Mouse (Mus musculus) left cerebral cortex, adult 8-10 months (tissue): ENCODE measurements around the gene Snx7. TPM values are rescaled to one million over a fixed set of nuclear protein-coding genes. Genes with fewer than 3 reads are reported as not detected.

Source experiments
- DNase-seq, 2 experiments: peaks; one replicate each; pipeline ENCODE4 v3.0.0; 2022; ENCODE audit warnings: low spot score in 2 of 2
- total RNA-seq, 4 experiments: library from RNA; stranded (reverse); gene quantifications; 2 replicates each; pipeline ENCODE4 v1.2.4; 2022

Gene Snx7
- 10 to 100 TPM; 20.5 to 23.0 (median 21.5) TPM for total RNA-seq

DNA sequence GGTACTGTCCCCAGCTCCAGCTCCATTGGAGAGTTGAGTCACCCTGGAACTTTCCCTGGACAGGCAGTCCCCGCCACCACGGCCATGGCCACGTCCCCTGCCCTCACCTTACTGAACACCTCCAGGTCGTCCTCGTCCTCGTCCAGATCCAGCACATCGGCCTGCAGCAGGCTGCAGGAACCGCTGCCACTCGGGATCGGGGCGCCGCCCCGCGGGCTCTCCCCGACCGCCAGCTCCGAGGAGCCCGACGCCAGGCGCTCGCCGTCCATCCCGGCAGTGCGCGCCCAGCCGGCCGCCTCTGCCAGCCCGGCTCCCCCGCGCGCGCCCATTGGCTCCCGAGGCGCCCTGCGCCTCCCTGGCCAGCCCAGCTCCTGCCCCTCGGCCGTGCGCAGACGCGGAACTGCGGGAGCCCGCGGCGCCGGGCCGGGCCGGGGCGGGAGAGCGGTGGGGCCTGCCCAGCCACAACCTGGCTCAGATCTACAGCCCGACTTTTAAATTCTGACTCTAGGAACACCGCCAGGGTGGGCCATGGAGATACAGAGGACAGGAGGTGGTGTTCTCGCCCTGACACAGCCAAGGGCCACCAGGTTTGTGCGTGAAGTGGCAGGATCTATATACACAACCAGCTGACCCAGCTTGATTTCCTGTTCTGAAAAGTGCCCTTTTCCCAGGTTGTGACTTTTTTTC, at the start of gene Snx7:
TSS of gene Snx7 (minus strand) at position 300 of the 687 bp plus-strand sequence.
- DNase-seq = peak; percentile 61 to 84

DNA sequence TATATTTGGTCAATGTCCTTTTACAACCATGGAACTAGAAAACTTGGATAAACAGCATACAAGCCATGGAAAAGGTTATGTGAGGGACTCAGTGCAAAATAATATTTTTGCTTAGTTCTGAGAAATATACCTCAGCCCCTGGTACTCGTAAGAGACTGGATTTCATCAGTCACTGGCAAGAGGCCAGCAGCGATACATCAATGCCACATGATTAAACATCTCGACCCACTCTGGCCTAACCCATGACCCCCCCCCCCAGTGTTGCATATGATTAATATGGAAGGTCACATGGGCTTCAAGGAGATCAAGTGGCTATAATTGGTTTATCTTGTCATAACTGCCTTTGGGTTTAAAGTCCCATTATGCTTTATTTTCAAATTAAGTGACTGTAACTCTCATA, 46.7 kb upstream of the Snx7 start:
- no peak for DNase-seq

DNA sequence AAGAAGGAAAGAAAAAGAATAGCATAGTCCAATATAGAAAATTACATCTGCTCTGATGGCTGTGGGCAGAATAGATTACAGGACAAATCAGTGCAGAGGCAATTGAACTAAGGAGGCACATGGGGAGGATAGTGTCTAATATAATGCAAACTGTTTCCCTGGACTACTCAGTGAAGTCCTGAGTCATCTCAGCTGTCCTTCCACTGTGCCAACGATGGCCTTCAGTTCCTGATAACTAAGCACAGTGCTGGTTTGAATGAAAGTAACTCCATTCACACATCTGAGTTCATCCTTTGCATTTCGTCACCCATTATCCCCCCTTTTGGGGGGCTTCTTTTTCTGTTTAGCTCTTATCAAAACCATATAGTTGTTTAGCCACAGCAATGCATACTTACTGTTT, 25.0 kb upstream of the Snx7 start:
- DNase-seq = no peak

DNA sequence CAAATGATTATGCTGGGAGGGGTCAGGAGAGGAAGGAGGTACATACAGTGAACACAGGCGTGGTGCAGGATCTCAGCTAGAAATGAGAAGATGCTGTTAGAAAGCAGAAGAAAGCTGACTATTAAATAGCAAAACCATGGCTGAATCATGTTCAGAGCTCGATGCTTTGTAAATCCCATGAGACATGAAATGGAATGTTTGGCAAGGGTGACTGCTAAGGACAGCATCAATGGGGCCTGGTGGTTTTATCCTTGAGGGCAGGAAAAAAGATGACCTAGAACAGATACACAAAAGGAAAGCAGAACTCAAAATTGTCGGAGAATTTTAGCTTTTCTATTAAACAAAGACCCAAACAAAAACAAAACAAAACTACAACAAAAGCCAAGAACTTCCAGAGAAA, 6.7 kb upstream of the Snx7 start:
- DNase-seq = no peak

DNA sequence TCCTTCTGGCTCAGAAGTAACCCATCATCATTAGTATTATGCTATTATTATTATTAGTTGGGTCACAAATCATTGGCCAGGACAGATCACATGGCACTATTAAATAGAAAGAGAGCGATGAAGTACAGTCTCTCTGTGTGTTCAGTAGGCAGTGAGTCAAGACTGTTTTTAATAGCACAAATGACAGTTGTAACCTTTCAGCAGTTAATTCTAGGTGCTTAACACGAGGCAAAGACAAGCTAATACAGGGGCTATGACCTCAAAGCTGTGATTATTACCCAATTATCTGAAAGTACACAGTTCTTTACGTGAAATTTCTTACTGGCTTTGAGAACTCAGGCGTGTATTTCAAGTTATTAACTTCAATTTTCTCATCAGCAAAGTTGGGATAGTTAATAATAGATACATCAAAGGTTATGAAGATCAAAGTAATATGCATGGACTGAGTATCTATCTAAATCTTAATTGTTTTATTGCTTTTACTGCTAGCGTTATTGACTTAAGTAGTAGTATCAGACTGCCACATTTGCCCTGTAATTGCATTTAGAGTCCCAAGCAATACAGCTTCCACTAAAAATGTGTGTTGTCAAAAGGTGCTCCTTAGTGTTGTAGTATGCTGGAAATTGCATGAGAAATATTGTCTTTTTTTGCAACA, 4.6 kb upstream of the Snx7 start:
- no peak for DNase-seq

DNA sequence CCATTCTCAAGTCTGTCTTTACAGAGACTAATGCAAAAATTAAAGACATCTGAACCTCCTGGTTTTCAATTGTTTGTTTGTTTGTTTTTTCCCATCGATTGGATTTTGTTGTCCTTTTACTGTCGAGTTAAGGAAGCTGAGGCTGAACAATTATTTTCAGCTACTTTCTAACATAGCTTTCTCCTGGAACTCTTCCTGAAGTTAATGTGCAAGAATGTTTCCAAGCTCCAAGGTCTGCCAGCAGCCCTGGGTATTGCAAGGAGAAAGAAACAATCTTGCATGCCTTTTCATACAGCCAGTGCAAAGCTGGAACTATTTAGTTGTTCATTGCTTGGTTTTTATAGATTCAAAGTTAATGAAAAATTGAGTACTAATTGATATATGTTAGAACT, 584 bp upstream of the Snx7 start:
- no peak for DNase-seq

DNA sequence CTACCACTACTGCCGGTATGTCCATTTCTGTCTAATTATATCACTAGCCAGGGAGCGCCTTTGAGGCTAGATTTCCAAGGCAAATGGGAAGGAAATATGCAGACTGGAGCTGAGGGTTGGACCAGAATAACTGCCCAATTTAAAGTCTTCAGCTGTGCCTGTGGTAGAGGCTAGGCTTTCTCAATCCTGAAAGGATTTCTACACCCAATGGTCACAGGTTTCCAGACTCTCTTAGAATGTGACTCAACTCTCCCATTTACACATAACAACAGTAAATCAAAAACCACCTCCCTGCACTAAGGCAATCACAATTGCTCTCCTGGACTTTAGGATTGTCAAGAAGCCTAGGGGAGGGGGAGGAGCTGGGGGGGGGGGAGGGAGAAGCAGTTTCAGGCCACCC, 645 bp downstream of the Snx7 start:
- DNase-seq = no peak

DNA sequence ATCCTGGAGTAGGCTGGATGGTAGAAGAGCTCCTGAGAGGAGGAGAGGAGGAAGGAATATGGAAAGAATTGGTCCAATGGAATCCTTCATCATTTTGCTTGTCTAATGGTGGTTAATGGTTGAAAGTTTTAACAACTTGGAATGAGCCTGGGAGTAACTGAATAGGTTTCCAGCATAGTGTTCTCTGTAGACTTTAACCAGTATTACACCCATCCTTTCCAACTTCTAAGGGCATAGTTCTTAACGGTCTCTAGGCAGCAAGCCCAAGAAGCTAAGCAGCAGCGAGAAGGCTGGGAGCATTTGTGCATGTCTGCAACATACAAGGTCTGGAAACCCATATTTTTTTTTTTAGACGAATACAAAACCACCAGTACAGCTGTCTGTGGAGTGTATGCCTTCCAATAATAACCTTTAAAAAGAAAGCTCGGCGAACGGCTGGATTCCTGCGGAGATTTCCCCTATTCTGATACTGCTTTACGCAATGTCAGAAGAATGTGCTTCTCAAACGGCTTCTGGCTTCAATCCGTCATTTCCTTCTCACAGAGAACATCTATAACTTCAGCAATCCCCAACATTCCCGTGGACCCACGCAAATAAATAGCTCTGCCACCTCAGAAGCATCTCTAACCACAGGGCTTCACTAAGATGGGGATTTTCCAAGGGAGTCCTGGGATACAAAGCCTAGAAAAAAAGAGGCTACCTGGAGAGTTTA, 1.9 kb downstream of the Snx7 start:
- DNase-seq = no peak

DNA sequence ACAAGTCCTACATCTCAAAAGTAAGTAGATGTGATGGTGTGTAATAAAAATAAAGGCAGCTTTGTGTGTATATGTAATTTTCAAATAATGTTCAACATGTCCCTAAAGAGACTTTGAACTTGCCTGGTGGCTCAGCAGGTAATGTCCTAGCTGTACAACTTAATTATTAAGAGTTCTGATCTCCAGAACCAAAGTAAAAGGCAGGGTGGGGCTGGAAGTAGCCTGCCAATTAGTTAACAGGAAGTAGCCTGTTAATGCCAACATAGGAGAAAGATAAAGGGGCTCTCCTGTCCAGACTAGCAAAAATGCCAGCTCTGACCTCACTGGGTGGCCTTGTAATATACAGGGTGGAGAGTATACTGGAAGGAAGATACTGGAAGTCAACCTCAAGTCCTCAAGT, 3.1 kb downstream of the Snx7 start:
- no peak for DNase-seq

DNA sequence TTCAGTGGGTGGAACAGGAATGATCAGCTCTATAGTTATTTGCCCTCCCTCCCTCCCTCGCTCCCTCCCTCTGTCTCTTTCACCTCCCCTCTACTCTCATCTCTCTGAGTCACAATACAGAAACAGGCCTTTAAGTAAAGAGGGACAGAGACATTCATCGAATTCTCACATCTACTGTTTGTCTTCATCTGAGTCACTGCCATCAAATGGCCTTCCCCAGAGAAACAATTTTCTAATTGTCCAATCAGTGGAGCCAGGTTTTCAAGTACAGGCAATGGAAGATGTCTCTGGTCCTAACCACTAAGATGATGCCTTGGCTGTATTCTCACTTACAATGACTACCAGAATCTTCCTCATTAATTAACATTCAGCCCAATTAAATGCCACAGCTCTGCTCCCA, 5.8 kb downstream of the Snx7 start:
- DNase-seq = no peak

DNA sequence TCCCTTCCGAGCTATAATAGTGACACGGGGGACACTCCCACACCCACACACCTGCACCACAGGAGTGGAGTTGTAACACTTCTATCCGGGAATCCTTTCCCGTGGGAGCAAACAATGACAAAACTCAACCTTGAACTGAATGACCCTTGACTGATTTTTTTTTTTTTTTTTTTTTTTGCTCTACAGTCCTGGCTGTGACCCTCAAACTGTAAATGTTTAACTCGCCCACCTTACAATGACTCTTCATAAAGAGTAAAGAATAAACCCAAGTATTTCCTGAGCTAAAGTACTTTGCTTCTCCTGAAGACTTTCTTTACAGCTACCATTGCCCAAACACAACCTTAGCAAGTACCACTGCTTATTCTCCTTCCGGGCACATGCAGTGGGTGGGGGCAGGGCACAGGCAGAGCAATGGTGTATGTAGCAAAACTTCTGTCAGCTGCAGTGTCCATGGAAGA, 6.7 kb downstream of the Snx7 start:
- DNase-seq = no peak

DNA sequence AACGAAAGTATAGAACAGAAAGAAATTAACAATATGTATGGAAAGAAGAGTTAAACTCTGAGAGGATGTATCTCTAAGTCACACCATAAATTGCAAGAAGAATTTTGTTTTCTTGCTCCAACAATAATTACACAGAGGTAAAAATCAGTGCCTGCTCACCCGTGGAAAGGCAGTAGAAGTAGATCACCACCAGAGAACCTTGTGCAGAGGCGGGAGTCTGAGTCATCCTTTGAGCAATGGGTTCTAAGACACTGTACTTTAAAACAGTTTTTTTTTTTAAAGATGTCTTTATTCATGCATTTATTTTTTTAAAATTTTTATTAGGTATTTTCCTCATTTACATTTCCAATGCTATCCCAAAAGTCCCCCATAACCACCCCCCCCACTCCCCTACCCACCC, 9.7 kb downstream of the Snx7 start:
- peak in 1 of 2 experiments; percentile 41 for DNase-seq

DNA sequence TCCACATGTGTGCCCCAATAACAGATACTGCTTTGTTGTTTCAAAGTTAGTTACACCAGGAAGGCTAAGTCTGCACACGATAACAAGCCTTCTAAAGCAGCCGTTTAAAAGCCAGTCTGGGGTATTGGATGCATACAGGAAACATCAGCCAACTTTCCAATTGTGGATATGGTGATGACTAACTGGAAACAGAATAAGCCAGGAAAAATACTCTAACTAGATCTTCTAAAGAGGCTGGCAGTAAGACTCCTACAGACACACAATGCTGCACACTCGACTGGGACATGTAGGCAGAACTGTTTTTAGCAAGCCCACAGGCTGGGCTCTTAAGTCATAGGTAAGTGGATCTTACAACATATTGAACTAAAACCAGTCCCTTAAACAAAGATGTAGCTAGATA, 15.0 kb downstream of the Snx7 start:
- peak in 1 of 2 experiments; percentile 81 for DNase-seq

DNA sequence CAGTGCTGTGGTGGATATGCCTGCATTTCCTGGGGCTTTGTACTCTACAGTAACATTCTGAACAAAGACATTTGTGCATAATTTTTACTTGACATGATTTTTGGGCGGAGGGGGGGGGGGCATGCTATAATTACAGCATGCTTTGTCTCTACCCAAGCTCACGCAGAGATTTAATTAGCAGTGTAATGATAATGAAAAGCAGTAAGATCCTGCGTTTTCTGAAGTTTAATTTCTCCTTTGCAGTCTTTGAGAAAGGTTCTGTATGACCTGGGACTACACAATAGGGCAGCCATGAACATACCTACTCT, 16.7 kb downstream of the Snx7 start:
- no peak for DNase-seq

DNA sequence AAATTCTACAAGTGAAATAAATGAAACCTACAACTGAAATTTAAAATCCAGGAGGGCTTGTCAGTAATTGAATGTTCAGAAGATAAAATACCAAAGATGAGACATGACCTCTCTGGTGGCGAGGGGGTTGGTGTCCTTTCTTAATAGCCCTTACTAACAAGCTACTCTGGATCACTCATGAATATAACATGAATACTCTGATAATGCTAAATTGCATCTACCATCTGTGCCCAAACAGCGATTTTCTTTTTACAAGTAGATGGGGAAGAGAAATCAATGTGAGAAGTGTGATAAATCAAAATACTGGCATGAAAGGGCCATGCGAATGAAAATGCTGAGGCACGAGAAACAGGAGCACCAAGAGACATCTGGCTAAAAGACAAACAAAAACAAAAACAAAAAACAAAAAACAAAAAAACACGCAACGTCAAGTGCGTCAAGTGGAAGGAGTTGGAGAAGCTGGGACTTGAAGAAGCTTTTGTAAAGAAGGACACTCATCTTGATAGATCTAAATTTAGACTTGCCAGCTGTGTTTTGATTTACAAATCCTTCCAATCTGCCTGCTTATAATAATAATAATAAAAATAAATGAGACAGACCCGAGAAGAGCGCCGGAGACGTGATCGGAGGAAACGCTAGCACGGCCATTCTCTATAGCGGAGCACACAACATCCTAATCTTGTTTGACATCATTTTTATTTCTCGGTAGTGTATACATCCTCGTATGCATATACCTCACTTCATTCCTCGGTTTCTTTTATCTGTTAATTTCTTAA, 17.3 kb downstream of the Snx7 start:
- DNase-seq = no peak

DNA sequence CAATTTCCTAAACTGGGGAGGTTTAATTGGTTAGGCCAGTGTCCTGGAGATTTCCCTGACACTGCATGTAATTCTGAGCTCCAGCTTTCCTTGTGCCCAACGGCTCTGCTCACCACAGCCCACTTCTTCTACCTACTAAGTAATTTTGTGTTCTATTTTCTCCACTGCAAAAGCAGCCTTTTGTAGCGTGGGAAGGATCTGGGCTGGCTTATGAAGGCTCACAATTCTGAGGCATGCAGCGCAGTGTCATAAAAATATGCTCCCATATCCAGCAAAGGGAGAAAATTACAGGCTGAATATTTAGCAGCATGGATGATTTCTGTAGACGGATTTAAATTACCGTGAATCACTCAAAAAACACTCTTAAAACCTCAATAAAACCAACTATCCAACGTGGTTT, 19.9 kb downstream of the Snx7 start:
- peak in 1 of 2 experiments; percentile 81 for DNase-seq

DNA sequence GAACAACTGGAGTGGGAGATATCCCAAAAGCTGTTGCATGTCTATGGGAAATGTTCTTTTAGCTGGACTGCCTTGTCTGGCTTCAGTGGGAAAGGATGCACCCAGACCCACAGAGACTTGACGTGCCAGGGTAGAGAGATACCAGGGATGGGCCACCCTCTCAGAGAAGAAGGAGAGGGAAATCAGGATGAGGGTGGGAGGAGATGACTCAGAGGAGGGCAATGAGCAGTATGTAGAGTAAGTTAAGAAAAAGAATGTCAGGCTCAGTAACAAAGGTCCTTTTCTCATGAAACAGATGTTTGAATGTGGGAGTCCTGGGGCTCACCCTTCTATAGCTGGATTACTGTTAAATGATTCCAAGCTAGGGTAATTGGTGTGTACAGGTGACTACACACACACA, 26.1 kb downstream of the Snx7 start:
- no peak for DNase-seq

DNA sequence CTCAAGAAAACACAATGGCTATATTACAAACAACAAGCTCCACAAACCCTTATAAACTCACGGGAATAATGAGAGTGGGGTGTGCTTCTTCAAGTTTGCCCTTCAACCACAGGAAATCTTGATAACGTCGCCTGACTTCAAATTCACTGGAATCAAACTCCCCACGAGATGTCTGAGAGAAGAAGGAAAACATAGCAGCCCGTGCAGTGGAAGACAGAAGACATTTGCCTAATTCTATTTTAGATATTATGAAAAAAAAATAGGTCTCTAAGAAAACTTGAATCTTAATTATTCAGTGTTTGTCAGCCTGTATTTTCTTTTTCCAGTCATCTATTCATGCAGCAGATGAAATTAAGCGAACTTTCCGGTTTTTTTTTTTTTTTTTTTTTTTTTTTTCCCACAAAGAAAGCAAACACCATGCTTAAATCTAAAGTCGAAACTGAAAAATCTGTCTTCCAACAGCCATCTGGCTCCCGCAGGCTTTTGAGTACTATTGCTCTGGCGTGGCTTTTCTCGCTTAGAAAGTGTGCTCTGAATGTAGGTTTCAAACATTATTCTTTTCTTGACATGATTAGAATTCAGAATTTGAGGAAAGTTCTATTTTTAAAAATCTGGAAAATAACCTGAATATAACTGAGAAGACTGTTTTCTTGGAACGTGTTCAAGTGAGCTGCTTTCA, 28.7 kb downstream of the Snx7 start:
- DNase-seq = no peak

DNA sequence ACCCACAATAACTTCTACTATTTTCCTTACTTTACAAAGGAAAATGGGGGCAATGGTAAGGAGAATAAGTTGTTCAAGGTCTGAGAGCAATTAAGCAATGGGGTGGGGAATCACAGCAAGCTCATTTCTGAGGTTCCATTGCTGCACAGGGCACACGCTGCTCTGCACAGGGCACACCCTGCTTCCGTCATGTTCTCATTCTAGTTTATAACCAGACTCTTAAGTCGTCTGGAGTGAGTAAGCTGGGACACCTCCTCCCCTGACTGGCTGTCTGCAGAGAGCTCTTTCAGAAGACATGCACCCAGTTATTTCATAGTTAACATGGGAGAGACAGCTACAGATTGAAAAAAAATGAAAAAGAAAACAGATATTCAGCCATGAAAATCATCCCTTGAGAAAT, 30.7 kb downstream of the Snx7 start:
- DNase-seq = no peak

DNA sequence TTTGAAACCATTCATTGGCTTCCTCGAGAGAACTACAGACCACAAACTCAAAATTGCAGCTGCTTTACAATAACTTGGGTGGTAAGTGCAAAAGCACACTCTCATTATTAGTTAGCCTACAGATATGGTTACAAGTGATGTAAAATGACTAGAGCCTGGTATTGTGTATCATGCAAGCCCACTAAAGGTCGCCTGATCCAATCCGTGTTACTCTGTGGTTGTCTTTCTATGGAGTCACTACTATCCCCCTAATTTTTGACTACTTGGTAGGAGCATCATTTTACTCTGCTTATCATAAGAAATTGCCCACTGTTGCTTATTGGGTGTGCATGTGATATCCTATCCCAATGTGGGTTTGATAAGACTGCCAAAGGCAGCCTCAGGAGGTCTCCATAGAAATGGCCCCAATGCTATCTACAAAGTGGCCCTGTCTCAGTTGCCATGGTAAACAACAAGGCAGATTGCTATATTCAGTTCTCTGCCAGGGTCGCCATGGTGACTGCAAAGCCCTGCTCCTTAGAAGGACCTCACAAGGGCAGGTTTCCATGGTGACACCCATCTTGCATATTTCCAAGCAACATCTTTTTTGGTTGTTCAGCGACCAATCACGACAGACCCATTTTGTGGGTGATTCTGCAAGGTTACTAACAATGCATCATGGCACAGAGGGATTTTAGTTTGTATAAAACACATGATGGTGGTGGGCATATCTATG, 42.1 kb downstream of the Snx7 start:
- DNase-seq = peak in 1 of 2 experiments; percentile 68

DNA sequence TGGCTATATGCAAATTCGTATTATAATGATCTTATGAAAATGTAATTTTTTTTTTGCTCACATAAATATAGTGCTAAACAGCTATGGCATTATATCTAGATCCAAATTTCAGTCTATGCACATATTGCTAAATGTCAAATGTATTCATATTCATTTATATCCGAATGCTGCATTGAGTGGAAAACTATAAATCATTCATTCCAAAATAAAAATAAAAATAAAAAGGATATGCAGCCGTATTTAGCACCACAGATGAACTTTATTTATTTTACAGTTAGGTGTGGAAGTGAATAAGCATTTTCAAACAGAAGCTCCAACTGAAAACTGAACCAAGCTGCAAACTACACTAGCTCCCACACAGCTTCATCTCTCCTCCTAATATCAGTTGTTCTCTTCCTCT, 45.5 kb downstream of the Snx7 start:
- DNase-seq = no peak
